Mouse (Mus musculus) erythroblast, embryonic 14.5 days (primary cell): ENCODE results near the gene Ccdc51. TPM values are rescaled to one million over a fixed set of nuclear protein-coding genes. Genes with fewer than 3 reads are reported as not detected.

Experiments
- H3K27me3 ChIP-seq: 2 replicates; pipeline ENCODE4 v1.6.1; 2012; ENCODE audit warnings: inconsistent platforms; ENCODE audit not compliant: control insufficient read depth
- H3K36me3 ChIP-seq: 2 replicates; pipeline ENCODE4 v1.6.1; 2012; ENCODE audit warnings: mild to moderate bottlenecking, inconsistent platforms; ENCODE audit not compliant: control insufficient read depth
- H3K4me1 ChIP-seq: 2 replicates; pipeline ENCODE4 v1.6.1; 2012; ENCODE audit warnings: inconsistent platforms; ENCODE audit not compliant: control insufficient read depth
- H3K4me3 ChIP-seq: replicated peaks from 2 replicates; pipeline ENCODE3; 2012; ENCODE audit warnings: moderate library complexity, mild to moderate bottlenecking, inconsistent platforms
- H3K9me3 ChIP-seq: 2 replicates; pipeline ENCODE4 v1.6.1; 2012; ENCODE audit warnings: low read length, inconsistent platforms, mixed read lengths; ENCODE audit not compliant: control insufficient read depth
- GATA1 ChIP-seq: IDR thresholded peaks from 2 replicates; pipeline ENCODE4 v1.6.1; 2012; ENCODE audit warnings: low read length, inconsistent platforms, mixed read lengths
- TAL1 ChIP-seq: IDR thresholded peaks from 3 replicates; pipeline ENCODE4 v1.6.1; 2012; ENCODE audit warnings: low read length, inconsistent platforms, mixed read lengths
- polyA plus RNA-seq: library from polyadenylated mRNA; stranded (reverse); fragments of >175 nt; gene quantifications from 2 replicates; pipeline ENCODE4 v1.2.3, GENCODE M21; 2012

The Ccdc51 gene
- polyA plus RNA-seq, 1 experiment = 0.85 TPM

GRCm38 (mm10) chr9:109093786-109094552, 11.7 kb downstream of the Ccdc51 start:
- TF ChIP-seq GATA1 (no peak), TAL1 (no peak)
- Histone ChIP-seq H3K4me1 (peaks cover 6% of the 10 kb centered on the region), H3K9me3 (no peaks in the 10 kb centered on the region; the same call in 1 of the 2 replicates), H3K27me3 (peaks cover 57% of the 10 kb centered on the region), H3K36me3 (peaks cover 39% of the 10 kb centered on the region), H3K4me3 (no peak overlapping the region)

GRCm38 (mm10) chr9:109094553-109095136, 12.4 kb downstream of the Ccdc51 start:
- peaks cover 57% of the 10 kb centered on the region for H3K27me3 ChIP-seq
- TF ChIP-seq GATA1 = no peak
- no peak for TF ChIP-seq TAL1
- peak overlapping the region; percentile 56 for H3K4me3 ChIP-seq
- H3K9me3 ChIP-seq = no peaks in the 10 kb centered on the region; the same call in 1 of the 2 replicates
- peaks cover 32% of the 10 kb centered on the region for H3K36me3 ChIP-seq
- H3K4me1 ChIP-seq = peaks cover 6% of the 10 kb centered on the region

DNA sequence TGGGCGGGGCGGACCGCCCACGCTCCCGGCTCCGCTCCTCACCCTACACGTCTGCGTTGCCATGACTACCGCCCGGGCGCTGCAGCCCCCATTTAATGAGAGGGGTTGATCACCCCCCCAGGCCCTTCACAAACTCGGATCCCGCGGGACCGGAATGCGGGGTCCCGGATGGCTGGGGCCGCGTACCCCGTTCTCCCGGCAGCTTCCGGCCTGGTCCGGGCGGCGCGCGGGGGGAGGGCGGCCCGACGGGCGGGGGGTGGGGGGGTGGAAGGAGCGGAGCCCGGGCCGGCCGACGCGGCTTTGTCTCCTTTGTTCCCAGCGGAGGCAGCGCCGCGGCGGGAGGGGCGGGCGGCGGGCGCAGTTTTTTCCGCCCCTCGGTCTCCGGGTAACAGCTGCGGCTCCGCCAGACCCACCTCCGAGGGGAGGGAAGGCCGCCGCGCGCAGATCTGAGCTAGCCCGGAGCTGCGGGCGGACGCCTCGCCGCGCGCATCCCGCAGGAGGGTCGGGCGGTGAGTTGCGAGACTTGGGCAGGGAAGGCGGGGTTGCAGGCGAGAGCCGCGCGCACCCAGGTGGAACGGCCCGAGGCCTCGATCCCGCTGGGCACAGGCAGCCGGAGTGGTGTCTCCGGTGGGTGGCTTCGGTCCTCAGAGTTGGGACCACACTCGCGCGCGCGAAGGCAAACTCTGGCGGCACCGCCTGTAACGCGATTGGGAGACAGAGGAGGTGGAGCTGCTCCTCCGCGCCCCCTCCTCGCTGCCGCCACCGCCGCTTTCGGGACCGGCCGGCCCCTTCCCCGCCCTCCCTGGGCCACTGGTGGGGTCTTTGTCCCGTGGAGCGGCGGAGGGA, 13.1 kb downstream of the Ccdc51 start, which contains the start of gene Plxnb1:
Gene Plxnb1 (plus strand): TSS at position 253 of the 846 bp plus-strand sequence.
- Histone ChIP-seq H3K27me3 (peaks cover 57% of the 10 kb centered on the region), H3K9me3 (no peaks in the 10 kb centered on the region; the same call in 1 of the 2 replicates), H3K36me3 (peaks cover 29% of the 10 kb centered on the region), H3K4me1 (peaks cover 6% of the 10 kb centered on the region), H3K4me3 (peak within 1 kb of the TSS; percentile 58)
- no peak for TF ChIP-seq GATA1
- TF ChIP-seq TAL1 = no peak

DNA sequence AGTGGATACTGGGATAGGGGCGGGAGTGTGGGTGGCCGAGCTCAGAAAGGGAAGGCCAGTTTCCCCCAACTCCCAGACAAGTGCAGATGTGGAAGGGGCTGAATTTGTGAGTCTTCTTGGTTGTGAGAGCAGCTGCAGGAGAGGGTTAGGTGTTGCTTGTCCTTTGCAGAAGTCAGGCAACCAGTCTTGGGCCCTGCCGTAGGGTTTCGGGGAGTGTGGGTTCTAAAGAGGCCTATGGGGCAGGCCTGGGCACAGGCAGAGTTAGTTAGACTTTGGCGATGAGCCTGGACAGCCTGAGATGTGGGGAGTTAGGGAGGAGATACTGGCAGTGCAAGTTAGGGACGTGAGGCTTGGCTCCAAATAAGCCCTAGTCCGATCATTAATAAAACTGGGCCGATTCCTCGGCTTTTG, 14.0 kb downstream of the Ccdc51 start:
- Histone ChIP-seq H3K9me3 (no peaks in the 10 kb centered on the region; the same call in 1 of the 2 replicates), H3K4me1 (peaks cover 6% of the 10 kb centered on the region), H3K4me3 (peak overlapping the region; percentile 58), H3K36me3 (peaks cover 25% of the 10 kb centered on the region), H3K27me3 (peaks cover 57% of the 10 kb centered on the region)
- TF ChIP-seq GATA1 = no peak
- no peak for TF ChIP-seq TAL1

DNA sequence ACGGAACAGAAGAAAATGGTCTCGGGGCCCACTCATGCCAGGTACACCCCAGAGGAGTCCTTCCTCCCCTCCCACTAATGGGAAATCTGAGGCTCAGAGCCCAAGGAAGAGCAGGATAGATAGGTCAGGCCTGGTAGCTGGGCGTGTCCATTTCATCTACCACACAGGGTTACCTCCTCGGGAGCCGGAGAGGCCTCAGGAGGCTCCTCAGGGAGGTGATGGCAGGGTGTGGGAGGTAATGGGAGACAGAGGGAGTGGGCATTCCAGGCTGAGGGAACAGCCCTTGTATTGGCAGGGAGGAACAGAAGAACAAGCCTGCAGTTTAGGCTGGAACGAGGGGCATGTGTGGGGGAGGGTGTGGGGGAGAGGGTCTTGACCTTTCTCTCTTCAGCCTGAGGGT, 14.6 kb downstream of the Ccdc51 start:
- TF ChIP-seq GATA1 (no peak), TAL1 (no peak)
- peaks cover 6% of the 10 kb centered on the region for H3K4me1 ChIP-seq
- H3K27me3 ChIP-seq = peaks cover 57% of the 10 kb centered on the region
- peaks cover 19% of the 10 kb centered on the region for H3K36me3 ChIP-seq
- no peak overlapping the region for H3K4me3 ChIP-seq
- H3K9me3 ChIP-seq = no peaks in the 10 kb centered on the region; the same call in 1 of the 2 replicates

DNA sequence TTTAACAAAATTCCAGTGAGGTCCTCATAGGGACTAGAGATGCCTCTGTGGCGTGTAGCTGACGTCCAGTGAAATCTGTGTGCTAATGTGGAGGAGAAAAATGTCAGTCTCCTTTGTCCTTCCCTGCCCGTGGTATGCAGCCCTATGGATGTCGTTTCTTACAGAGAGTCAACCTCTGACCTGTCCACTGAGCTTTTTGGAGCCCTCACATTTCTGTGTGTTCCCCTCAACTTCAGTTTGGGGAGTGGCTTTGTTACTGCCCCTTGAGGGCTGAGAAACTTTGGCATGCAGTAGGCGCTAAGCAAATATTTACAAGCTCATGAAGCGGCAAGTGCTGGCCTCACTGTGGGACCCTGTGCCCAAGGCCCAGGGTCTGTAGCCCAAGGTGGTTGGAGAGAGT, 15.0 kb downstream of the Ccdc51 start:
- Histone ChIP-seq H3K36me3 (peaks cover 16% of the 10 kb centered on the region), H3K4me1 (peaks cover 6% of the 10 kb centered on the region), H3K4me3 (no peak overlapping the region), H3K9me3 (no peaks in the 10 kb centered on the region; the same call in 1 of the 2 replicates), H3K27me3 (peaks cover 57% of the 10 kb centered on the region)
- no peak for TF ChIP-seq GATA1
- TF ChIP-seq TAL1 = no peak

- Histone ChIP-seq H3K36me3 (peaks cover 11% of the 10 kb centered on the region), H3K4me3 (no peak overlapping the region), H3K9me3 (no peaks in the 10 kb centered on the region; the same call in 1 of the 2 replicates), H3K27me3 (peaks cover 57% of the 10 kb centered on the region), H3K4me1 (peaks cover 6% of the 10 kb centered on the region)
- TF ChIP-seq GATA1 (no peak), TAL1 (no peak)
Observed at GRCm38 (mm10) chr9:109097831-109098230, 15.5 kb downstream of the Ccdc51 start.

DNA sequence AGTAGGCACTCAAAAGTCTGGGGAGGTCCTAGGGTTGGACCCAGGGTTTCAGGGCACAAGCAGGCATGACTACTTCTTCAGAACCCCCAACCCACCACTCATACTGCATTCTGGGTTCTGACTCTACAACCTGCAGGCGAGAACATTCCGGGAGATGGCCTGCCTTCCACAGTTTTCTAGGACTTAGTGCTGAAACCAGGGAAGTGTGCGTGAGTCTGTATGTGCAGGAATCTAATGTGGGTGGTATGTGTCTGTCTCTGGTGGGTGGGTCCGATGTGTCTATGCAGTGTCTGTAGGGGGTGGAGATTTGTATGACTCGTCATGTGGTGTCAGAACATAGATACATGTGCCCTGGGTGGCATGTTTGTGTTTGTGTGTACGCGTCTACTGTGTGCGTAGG, 16.1 kb downstream of the Ccdc51 start:
- H3K4me3 ChIP-seq = no peak overlapping the region
- TF ChIP-seq GATA1 (no peak), TAL1 (no peak)
- H3K27me3 ChIP-seq = peaks cover 53% of the 10 kb centered on the region
- peaks cover 10% of the 10 kb centered on the region; the same call in 1 of the 2 replicates for H3K36me3 ChIP-seq
- H3K4me1 ChIP-seq = peaks cover 6% of the 10 kb centered on the region
- no peaks in the 10 kb centered on the region; the same call in 1 of the 2 replicates for H3K9me3 ChIP-seq

- peaks cover 47% of the 10 kb centered on the region for H3K27me3 ChIP-seq
- H3K9me3 ChIP-seq = no peaks in the 10 kb centered on the region; the same call in 1 of the 2 replicates
- peaks cover 12% of the 10 kb centered on the region; the same call in 1 of the 2 replicates for H3K36me3 ChIP-seq
- no peak overlapping the region for H3K4me3 ChIP-seq
- H3K4me1 ChIP-seq = peaks cover 6% of the 10 kb centered on the region
- TF ChIP-seq TAL1 (no peak), GATA1 (no peak)
Observed at GRCm38 (mm10) chr9:109098969-109099368, 16.7 kb downstream of the Ccdc51 start.
